Mouse (Mus musculus) testis, postnatal 10 days (tissue): ENCODE results near the gene Bptf.
"Not testable (repeated sequence)": the region's sequence is repeated elsewhere in the genome, so short reads cannot be mapped to it uniquely, and the experiment has no call there.

Source experiments
- DNase-seq: peaks from one replicate; pipeline ENCODE4 v3.0.0; 2021; ENCODE audit warnings: low spot score

The Bptf gene

DNA sequence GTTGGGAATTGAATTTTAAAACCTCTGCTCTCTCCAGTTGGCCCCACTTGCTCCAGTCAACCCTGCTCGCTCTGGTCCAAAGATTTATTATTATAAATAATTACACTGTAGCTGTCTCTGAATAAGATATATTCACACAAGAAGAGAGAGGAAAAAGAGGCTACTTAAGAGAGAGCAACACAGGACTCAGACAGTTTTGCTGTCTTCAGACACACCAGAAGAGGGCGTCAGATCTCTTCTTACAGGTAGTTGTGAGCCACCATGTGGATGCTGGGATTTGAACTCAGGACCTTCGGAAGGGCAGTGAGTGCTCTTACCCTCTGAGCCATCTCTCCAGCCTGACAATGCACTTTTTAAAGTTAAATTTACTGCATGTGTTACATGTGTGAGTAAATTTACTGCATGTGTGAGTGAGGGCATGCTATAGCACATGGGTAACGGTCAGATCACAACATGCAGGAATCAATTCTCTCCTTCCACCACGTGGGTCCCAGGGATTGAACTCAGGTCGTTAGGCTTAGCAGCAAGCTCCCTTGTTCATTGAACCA, 114.5 kb downstream of the Bptf start:
- no peak for DNase-seq

DNA sequence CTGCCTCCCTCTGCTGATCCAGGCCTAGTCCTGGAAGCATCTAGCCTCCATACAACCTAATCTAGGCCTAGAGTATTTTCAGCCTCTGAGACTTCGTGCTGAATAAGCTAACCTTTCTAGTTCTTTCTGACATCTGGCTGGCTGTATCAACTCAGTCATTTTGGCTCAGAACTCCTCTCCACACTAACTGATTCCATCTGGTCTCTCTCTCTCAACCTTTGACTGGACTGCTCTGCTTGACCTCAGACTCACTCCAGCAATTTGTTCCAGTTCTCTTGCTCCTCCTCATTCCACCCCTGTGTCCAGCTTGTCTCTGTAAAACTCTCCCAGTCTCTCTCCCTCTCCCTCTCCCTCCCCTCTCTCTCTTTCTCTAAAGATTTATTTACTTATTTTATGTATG, 115.0 kb downstream of the Bptf start:
- no peak for DNase-seq

DNA sequence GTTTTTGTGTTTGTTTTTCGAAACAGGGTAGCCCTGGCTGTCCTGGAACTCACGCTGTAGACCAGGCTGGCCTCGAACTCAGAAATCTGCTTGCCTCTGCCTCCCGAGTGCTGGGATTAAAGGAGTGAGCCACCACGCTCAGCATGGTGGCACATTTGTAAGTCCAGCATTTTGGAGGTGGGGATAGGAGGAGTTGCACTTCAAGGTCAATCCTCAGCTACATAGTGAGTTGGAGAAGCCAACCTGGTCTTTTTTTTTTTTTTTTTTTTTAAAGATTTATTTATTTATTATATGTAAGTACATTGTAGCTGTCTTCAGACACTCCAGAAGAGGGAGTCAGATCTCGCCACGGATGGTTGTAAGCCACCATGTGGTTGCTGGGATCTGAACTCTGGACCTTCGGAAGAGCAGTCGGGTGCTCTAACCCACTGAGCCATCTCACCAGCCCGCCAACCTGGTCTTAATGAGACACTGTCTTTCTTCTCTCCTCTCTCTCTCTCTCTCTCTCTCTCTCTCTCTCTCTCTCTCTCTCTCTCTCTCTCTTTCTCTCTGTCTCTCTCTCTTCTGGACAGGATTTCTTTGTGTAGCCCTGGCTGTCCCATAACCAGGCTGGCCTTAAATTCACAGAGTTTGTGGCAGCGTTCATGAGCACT, 116.3 kb downstream of the Bptf start:
- DNase-seq = not testable (repeated sequence)

DNA sequence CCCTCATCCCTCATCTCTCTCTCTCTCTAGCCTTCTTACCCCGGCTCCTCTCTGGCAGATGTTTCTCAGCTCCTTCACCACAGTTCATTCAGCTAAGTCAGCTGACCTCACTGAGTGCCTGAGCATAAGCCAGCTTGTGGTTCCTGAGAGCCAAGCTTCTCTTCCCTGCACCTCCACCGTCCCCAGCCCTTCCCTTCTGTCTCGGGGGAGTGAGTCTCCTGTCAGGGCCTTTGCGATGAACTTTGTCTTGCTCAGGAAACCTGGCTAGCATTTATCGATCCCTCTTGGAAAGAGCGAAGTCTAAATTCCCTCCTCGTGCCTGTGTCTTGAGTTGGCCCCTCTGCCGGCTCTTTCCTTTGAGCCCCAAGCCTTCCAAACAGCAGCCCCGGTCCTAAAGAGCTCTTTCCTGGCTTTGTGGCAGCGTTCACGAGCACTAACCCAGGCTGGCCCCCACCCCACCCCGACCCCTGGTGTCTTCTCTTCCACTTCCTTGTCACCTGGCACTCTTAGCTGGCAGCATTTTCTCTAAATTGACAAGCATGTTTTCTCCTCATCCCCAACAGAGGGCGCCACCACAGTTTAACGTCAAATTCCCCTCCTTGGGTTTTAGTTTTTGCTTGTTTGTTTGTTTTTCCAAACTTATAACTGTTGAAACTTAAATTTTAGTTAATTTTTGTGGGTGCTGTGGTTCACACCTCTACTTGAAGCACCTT, 117.2 kb downstream of the Bptf start:
- DNase-seq = peak; percentile 56

DNA sequence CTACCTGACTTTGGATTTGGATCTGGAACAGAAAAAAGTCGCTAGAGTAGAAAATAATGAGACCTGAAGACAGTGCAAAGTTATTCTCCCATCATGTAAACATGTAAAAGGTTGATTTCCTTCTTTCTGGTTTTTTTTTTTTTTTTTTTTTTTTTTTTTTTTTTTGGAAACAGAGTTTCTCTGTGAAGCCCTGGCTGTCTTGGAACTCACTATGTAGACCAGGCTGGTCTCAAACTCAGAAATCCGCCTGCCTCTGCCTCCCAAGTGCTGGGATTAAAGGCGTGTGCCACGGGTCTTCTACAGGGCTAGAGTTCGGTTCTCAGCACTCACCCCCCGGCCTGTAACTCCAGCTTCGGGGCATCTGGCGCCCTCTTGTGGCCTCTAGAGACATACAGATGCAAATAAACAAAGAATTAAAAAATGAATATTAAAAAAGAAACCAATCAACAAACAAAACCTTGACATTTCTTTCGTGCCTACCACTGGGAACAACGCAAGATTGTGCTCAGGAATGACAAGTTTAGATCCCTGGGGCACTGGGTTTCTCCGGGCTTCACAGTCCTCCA, 117.8 kb downstream of the Bptf start:
- peak; percentile 61 for DNase-seq

DNA sequence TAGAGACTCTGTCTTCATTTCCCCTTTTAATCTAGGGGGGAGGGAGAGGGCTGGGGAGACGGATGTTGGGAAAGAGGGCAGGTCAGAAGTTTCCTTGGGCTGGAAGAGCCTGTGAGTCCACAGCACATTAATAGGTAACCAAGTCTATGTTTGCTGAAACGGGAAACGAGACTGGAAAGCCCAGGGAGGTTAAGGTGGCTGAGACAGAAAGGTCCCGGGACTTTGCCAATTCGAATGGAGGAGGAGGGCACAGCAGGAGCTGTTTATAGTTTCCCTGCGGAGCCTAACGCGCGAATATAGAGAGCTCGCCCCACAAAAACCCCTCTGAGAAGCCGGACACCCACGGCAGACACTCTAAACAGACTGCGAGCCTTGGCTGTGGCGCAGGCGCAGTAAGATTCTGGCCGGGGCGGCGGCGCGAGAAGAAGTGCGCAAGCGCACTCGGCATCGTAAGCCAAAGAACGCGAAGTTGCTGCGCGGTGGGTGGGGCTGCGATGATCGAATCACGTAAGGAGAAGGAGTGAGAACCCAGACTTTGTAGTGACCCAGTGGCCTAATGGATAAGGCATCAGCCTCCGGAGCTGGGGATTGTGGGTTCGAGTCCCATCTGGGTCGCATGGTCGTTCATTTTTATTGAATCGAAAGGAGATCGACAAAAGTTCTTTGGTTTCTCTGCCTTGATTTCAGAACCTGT, 119.5 kb downstream of the Bptf start:
- DNase-seq = peak; percentile 97

DNA sequence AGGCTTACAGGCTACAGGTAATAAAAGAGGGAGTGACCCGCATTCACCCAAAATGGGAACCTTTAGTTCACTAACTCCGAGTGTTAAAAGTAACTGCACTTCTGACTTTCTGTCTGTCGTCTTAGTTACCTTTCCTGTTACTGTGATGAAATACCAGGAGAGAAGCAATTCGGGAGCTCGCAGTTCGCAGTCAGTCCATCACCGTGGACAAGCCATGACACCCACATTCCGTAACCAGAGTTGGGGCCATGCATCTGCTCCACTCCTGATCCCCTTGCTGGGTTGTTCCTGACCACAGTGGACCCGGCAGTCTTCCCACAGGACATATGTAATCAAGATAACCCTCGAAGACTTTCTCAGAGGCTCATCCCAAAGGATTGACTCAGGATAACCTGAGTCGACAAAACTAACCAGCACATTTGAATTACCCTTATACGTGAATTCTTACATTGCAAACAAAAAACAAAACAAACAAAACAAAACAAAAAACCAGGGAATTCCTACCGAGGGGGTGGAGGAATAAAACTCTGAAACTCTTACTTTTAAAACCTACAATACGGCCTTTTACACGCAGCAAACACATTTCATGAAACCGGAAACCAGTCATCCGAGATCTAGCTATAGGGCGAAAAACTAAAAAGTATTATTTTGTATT, 120.1 kb downstream of the Bptf start:
- DNase-seq = peak; percentile 45

DNA sequence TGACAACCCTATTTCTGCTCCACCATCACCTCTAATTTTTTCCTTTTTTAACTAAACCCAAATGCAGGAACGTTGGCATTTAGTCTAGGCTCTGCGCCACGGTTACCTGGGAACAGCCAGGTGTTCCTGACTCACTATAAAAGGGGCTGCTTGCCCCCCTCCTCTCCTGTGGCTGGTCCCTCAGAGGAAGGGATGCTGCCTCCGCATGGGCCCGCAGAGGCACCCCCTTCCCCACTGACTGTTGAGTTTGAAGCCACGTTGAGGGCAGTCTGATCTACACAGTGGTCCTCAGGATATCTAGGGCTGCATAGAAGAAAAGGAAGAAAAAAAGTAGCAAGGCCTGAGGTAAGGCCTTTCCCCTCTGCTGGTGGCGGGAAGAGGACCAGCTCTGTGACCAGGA, 120.8 kb downstream of the Bptf start:
- no peak for DNase-seq

DNA sequence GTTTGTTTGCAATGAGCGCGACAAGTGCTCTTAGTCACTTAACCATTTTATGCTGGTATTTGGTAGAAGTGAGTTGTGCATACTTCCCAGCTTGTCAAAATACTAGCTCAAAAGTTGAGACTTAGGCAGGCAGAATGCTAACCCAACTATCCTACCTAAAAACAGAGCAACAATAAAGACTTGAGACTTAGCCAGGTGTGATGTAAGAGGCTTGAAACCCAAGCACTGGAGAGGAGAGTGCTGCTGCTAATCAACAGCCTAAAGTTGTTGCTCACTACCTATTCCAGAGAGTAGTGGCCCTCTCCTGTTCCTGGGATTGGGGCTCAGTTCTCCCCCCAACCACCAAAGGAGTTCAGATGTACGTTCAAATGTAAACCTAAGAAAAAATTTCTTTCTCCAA, 121.5 kb downstream of the Bptf start:
- DNase-seq = no peak

DNA sequence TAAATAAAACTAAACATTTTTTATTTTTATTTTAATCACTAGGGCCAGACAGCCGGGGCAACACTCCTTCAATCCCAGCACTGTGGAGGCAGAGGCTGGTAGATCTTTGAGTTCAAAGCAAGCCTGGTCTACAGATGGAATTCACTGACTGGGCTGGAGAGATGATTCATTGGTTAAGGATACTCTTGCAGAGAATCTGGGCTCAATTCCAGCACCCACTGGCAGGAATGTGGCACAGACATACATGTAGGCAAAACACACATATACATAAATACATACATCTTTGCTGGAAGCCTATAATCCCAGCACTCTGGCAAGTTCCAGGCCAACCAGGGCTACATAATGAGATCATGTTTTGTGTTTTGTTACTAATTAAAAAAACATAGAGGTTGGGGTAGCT, 126.4 kb downstream of the Bptf start:
- peak; percentile 36 for DNase-seq

DNA sequence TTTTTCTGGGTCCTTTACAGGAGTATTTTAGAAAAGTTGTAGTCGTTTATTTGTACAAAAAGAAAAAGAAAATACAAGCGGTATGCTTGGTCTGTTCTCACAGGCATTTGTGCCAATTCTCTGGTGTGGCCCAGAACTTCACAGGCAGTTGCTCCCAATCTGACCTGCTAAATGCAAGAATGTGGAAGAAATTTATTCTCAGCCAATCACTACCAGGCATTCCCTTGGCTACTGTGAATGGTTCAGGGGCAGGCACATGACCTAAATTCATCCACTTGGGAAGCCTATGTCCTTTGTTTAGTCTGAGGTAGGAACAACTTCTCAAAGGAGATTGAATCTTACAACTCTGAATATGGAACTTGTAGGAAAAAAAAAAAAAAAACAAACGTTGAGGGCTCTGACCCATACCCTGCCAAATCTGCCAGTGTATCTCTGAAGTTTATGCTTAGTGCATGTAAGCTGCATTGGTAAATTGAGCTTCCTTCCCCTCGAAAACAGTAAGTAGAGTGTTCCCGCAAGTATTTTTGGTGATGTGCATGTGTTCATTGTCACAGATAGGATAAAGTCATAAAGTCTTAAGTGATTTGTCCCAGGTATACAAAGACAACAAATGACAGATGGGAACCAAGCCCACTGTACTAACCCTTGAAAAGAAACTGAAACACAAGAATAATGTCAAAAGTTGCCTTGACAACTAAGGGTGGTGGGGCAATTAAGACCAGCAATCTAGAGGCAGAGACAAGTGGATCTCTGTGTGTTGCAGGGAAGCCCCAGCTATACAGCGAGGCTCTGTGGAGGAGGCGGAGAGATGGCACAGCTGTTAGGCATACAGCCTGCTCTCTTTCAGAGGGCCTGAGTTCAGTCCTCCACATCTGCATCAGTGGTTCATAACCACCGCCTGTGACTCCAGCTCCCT, 129.9 kb downstream of the Bptf start:
- DNase-seq = no peak

DNA sequence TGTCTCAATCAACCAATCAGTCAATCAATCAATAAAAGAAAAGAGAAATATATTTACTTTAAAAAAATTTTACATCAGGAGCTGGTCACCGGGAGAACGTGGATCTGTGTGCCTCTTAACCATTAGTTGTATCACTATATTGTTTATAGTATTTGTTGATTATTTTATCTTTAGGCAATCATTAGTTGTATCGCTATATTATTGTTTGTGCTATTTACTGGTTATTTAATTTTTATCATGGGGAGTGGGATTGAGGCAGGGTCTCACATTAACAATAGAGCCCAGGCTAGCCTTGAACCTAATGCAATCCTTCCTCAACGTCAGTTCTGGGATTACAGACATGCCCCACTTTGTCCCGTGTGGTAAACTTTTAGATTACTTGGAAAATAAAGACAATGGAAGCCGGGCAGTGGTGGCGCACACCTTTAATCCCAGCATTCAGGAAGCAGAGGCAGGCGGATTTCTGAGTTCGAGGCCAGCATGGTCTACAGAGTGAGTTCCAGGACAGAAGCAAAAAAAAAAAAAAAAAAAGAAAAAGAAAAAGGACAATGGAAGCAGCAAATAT, 131.9 kb downstream of the Bptf start:
- no peak for DNase-seq

DNA sequence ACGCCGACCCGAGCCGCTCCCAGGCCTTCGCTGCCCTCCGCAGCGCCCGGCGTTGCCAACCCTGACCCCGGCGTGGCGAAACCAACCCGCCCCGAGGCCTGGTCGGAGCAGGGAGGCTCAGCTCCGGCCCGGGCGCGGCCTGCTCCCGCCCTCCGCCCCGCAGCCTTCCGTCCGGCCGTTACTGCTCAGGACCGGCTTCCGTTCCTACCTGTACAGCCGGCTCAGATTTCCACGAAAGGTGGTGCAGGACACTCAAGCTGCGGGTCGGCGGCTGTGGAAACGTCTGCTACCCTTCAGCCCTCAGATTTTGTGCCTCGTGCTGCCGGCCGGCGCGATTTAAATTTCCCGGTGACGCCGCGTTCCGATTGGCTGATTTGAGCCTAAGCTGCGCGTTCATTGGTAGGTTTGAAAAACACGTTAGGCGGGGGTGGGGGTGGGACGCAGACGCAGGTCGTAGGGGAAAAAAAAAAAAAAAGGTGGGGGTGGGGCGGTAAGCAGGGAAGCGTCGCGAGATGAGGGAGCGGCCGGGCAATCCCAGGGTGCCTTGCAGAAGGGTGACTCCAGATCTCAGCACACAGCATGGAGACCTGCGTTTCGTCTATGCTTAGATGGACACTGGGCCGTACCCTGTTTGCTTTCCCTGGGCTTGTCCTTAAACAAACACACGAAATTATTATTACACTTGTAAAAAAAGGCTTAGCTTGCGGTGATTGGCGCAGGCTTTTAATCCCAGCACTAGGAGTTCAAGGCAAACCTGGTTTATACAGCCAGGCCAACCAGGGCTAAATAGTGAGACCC, 132.6 kb downstream of the Bptf start, which contains the start of gene Kpna2:
TSS of gene Kpna2 (minus strand) at position 391 of the 798 bp plus-strand sequence.
- DNase-seq = peak; percentile 92

DNA sequence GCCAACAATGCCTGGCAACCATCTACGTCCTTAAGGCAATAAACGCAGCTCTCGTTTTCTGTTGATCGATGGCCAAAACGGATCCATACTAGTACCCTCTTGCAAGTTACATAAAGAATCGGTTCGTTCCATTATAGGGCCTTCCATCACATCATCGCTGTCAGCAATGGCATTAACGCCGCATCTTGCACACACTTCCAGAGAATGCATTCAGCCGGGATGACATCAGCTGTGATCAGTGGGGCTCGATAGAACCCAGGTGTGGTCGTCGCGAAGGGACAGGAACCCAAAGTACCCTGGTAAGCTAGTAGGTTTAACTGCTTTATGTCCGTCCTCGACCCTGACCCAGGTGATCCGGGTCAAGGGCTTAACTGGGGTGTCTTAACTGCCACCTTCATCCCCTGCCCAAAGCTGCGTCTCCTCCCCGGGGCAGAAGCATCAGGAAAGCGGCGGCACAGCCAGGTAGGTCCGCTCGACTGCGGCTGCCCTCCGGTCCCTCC, 133.2 kb downstream of the Bptf start:
- no peak for DNase-seq

DNA sequence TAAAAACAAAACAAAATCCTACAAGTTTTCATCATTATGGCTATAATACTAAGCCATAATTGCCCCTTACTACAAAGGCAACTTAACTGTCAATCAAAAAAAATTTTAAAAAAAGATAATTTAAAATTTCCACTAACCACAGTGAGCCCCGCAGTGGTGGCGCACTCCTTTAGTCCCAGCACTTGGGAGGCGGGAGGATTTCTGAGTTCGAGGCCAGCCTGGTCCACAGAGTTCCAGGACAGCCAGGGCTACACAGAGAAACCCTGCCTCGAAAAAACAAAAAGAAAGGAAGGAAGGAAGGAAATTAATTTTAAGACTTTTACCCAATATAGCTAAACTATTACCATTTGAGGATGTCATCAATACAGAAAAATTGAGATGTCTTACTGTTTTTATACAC, 134.0 kb downstream of the Bptf start:
- DNase-seq = no peak

DNA sequence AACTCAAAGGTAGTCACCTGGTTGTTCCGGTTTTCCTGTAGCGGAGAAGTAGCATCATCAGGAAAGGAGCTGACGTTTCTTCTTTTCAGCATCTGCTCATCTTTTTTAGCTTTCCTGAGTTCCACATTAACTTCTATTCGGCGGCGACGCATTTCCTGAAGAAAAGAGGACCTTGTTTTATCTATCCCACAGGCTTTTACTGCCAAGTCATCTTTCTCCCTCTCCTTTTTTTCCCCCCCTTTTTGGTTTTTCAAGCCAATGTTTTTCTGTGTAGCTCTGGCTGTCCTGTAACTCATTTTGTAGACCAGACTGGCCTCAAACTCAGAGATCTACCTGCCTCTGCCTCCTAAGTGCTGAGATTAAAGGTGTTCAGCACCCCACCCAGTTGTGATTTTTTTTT, 135.4 kb downstream of the Bptf start:
- DNase-seq = not testable (repeated sequence)

DNA sequence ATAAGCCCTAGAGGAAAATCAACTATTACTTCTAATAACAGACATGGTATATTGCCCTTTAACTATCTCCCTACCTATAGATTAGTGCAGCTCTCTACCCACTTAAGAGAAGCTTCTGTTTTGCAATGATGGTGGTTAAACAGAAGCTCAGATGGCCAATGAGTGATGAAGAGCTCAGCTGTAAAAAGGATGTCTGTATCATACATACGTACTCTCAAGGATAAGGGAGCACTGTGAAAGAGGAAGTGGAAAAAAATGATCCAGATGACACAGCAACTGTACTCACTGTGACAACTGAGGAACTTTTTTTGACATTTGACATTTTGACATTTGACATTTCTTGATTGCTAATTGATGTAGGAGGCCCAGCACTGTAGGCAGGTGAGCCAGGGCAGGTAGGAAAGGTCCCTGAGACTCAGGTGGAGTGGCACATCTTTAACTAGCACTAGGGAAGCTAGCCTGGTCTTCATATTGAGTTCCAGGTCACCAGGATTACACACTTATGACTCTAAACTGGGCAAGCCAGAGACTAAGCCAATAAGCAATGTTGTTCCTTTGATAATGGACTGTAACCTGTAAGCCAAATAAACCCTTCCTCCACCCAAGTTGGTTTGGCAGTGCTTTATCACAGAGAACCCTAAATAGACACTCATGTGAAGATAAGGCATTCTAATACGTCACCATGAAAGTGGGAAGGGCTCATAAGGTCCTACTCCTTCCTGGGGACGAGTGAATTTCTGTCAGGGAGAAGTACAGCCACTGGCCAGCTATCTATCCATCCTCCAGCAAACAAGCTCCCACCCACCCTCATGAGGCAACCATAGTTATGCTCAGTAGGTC, 137.5 kb downstream of the Bptf start:
- DNase-seq = no peak

DNA sequence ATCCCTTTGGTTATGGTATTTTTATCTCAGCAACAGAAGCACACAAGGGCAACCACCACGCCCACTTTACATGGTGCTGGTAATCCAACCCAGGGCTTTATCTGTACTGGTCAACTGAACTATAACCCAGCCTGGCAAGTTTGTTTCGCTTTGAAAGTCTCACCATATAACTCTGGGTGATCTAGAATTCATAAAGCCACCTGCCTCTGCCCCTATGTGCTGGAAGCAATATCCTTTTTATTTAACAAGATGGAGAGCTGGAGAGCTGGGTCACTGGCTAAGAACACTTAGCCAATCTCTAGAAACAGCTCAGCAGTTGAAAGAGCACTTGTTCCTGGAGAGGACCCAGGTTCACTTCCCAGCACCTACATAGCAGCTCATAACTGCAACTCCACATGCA, 144.5 kb downstream of the Bptf start:
- DNase-seq = no peak
